Mouse (Mus musculus): ENCODE data around the gene Fam71f2.

DNA sequence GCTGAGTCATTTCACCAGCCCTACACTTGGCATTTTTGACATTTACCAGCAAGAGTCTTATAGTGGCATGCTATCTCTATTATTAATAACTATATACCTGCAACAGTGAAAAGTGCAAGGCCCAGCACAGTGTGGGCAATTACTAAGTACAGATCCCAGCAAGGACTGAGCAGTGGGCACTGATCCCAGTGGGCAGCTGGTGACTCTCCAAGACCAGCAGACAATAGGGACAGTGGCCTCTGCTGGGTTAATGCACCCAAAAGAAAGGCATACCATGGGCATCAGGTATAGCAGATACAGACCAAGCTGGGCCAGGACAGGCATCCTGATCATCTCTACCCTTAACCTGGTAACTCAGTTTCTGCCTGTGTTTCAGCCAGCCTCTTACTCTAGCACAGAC, 23.9 kb downstream of the Fam71f2 start:
- TF ChIP-seq GATA1 (IDR thresholded peaks at IDR 0.05; ENCODE audit: low read length): no peak
- no peak for TF ChIP-seq TAL1 (IDR thresholded peaks at IDR 0.05; ENCODE audit: low read length)
